Mouse (Mus musculus) CD4-positive, CD25-positive, alpha-beta regulatory T cell, adult 2 months (primary cell): Measurements from ENCODE around the gene Gria2.

ENCODE experiments used
- DNase-seq: peaks from one replicate; pipeline ENCODE4 v3.0.0-alpha.2; 2012; ENCODE audit warnings: low read depth, low spot score

Gria2 gene

GRCm38 (mm10) chr3:80802596-80803081 lies at the start of gene Gria2:
Gene Gria2 (minus strand): TSS chr3:80802835.
- DNase-seq = peak; percentile 1

DNA sequence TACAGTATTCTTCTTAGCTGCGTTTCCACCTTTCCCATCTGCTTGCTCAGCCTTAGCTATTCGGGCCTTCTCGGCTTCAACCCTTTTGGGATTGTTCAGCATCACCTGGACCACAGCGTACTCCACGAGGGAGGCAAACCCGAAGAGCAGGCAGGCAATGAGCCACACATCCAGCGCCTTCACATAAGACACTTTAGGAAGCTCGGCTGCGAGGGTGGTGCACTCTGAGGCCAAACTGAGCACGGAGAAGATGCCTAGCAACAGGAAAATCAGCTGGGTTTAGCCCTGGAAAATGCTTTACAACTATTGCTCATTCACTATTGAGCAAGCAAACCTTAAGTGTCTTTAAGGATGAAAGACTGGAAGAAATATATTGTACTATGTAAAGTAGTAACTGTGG lies 48.3 kb upstream of the Gria2 start:
- DNase-seq = no peak

GRCm38 (mm10) chr3:80845634-80846033 lies 43.0 kb upstream of the Gria2 start:
- DNase-seq = no peak

DNA sequence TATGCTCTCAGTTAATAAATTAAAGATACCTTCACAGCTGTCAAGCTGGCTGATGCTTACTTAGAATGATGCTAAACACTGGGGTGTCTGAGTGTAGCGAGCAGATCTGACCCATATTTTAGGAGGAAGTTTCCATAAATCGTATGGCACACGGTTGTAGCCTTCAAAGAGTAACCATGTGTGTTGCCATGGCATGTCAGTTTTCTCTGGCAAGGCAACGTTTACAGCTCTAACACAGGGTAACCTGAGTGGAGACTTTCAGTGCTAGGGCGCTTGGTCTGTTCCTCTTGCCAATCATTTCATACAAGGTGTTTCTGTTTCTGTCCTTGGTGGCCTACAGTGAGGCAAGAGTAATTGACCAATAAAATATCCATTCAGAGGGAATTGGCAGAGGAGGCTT lies 37.2 kb upstream of the Gria2 start:
- no peak for DNase-seq

- no peak for DNase-seq
Measured at GRCm38 (mm10) chr3:80837583-80837982, 34.9 kb upstream of the Gria2 start.

DNA sequence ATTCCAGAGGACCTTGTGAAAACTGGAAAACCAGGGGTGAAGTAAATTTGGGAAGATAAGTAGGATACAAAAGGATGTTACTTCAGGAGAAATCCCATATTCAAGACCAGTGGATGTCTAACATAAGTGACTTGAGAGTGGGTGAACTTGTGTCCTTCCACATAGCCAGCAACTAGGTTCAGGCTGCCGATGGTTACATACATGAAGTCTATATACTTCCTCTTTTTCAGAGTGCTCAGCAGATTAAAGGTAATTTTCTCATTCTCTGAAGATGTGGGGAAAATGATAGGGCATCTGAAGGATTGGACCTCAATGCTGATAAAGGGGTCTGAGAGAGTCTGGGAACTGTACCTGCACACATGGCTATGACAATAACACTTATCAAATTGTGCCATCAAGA lies 21.3 kb upstream of the Gria2 start:
- no peak for DNase-seq

DNA sequence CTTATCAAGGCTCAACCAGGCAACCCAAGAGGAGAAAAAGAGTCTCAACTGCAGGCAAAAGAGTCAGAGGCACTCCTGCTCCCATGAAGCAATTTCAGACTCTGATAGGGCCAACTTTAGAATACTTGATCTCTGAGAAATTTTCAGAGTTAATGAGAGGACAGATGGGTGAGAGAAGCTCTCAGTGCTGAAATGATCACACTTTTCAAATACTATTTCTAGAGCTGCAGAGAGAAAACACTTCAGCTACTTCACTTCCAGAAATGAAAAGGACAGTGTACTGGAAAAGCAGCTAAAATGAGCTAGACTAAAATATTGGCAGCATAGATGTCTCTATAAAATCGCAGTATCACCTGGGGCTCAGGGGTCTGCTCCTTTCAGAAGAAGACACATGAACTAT lies 16.0 kb upstream of the Gria2 start:
- DNase-seq = no peak

DNA sequence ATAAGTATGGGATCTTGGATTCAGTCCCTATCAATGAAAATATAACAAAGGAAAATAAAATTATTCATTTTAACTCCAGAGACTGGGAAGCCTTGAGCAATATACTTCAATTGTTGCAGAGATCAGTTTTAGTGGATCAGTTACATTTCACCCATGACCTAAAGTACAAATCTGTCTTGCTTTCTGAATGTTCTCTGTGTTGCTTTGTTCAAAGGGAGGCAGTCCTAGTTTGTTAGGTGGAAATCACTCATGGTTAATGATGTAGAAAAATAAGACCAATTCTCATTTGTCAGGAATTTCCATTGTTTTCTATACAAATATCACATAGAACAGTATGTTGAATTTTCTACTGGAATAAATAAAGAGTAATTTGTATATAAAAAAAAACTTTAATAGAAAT lies 11.1 kb upstream of the Gria2 start:
- no peak for DNase-seq

DNA sequence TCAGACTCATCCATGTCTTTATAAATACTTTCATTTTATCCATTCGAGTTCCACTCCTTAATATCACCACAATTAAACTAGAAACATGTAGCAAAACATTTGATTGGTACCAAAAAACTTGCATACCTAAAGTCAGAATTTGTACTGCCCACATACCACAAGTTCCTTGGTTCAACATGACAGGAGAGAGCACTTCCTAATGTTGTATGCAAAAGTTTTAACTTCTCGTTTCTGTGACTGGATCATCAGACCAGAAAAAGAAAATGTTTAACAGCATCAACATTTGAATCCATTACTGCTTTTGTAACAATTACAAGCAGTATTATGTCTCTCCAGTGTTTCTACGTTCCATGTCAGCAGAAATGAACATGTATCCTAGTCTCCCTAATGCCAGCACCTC lies 9.6 kb upstream of the Gria2 start:
- no peak for DNase-seq

- DNase-seq = no peak
Measured at GRCm38 (mm10) chr3:80805327-80805726, 2.7 kb upstream of the Gria2 start.

- no peak for DNase-seq
Measured at GRCm38 (mm10) chr3:80803811-80804210, 1.2 kb upstream of the Gria2 start.

DNA sequence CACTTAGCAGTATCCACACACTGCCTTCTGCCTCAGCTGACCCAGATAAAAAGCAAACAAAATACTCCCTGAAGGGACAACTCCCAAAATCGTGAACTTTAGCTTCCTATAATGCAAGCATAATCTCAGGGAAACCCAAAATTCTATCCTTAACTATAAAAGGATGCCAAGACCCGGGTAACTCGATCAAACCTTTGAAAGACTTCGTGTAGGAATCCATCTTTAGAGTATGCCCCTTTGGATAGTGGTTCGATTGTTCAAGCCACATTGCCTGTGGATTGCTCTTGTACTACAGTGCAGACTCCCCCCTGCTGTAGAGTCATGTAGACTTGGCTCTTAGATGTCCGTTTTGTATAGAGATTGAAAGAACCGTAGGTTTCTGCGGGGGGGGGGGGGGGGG lies 576 bp upstream of the Gria2 start:
- no peak for DNase-seq

- no peak for DNase-seq
Measured at GRCm38 (mm10) chr3:80801827-80802310, 766 bp downstream of the Gria2 start.

GRCm38 (mm10) chr3:80800995-80801826 lies 1.4 kb downstream of the Gria2 start:
- no peak for DNase-seq

DNA sequence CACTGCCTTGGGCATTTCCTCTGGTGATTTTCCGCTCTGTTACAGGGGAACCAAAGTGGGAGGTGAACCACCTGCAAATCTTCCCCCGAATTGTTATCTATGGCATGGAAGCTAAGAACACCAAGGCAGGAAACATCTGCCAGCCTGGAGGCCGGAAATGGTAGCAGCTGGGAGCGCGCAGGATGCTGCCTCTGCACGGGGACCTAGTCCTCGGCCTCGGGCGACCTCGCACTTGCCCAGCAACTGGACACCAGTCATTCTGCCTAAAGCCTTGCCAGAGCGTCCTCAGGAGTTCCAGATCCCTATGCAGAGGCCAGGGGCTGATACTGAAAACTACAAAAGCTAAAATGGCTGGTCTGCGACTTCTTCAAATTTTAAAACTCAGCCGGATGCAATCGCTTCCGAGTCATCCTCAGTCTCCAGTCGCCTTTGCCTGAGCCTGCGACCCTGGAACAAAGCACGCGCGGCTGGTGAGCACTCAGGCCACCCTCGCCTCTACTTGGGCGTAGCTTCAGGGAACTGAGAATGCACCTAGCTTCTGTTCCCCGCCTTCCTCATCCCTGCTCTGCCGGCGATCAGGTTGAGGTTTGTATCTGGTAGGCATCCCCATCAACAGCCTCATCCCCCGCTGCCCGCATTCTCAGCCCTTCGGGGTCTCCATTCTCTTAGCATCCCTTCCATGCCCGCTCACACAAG lies 2.2 kb downstream of the Gria2 start:
- peak; percentile 4 for DNase-seq

DNA sequence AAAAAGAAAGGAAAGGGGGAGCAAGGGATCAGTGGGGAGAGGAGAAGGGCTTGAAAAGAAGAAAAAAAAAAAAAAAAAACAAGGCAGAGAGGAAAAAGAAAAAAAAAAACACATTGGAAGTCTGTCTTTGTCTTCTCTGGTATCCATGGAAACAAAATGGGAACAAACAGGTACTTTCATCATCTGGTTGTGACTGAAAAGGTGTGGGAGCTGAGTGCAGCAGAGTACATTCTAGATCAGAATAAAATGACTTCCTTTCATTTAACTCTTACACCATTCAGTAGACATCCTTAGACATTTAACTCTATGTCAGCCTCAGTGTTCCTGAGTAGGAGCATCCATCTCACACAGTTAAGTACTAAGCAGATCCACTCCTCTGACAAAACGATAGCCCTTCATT lies 4.7 kb downstream of the Gria2 start:
- no peak for DNase-seq

GRCm38 (mm10) chr3:80796764-80797163 lies 5.9 kb downstream of the Gria2 start:
- DNase-seq = no peak

DNA sequence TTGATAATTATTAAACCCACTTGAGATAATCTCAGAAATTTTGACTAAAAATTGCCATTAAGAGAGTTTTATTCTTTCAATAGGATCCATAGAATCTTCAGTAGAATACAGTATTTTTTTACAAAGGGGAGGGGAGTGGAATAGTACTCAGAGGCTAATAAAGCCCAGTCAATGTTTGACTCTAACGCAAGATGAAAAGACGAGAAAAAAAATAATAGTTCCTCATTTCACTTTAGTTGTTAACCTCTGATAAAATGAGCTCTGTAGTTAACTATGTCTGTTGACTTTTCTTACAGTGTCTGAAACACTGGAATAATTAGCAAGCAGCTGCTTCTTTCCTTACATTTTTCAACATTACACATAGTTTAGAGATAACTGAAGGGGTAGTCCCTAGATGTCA lies 7.4 kb downstream of the Gria2 start:
- no peak for DNase-seq

DNA sequence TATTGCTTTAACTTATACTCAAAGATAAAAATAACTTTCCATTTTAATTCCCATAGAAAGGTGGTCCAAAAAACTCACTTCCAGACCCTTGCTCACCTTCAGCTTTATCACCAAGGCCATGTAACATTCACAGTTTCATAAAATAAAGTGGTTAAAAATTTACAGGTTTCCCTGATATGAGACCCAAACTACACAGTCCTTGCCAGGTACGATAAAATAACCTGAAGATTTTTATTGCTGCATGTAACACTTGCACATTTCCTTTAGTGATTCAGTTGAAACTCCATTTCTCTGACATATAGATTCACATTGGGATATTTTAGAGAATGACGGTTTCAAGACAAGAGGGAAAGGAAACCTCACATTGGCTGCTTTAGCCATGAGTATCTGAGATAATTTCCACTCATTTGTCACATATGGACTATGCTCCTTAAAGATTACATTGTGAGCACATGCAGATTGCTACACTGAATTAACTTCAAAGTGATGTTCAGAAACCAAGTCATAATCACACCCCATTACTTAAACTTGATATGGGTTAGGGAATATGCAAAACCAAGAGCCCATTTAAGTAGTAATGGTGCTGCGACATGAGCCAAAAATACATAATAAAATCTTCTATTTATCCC lies 15.4 kb downstream of the Gria2 start:
- DNase-seq = no peak

GRCm38 (mm10) chr3:80781144-80781530 lies 21.5 kb downstream of the Gria2 start:
- DNase-seq = no peak

DNA sequence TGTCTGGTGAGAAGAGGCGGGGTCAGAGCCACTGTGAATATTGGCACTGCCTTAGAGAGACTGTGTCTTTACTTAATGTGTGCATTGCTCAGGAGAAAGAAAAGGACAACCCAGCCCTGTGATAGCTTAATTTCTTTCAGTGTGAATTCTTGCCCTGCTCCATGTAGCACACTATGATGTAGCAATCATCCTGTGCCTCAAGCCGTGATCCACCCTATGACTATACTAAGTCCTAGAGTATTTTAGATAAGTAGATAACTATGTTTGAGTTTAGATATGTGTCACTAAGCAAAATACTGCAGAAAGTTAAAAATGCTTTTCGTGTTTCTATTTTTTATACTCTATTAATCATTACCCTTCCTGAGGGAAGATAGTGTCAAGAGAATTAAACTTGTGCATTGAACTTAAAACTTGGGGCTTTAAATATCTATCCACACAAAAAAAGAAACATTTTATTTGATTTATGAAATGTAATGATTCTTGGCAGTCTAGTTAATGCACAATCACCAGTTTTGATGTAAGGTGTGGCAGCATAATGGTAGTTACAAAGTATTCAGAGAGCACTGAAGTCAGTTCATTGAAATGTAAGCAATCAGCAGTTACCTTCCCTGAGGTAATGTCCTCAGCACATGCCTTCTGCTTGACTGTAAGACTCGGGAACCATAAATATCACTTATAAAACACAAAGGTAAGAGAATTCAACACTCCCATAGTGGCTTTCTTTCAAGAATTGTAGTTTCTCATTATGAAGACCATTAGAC lies 22.1 kb downstream of the Gria2 start:
- DNase-seq = no peak

DNA sequence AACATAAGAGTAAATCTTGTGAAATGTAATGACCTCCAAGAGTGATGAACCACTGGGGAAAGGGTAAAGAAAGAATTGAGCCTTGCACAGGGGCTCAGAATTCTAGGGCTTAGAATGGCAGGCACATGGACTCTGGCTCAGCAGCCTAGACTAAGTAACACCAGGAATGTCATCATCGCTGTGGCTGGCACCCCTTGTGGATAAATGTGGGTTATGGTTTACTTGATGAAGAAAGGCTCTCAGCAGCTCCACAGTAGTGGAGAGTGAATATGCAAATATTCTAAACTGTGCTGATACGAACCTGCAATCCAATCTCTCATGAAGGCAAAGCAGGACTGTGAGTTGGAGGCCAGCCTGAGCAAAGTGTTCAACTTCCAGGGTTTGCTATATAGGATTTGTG lies 26.0 kb downstream of the Gria2 start:
- DNase-seq = no peak
